Mouse (Mus musculus): ENCODE data around the gene Smcr8. TPM values are rescaled to one million over a fixed set of nuclear protein-coding genes. Genes with fewer than 3 reads are reported as not detected.
A peak's percentile ranks its signal among the peaks of the same experiment; 100 is the strongest.

Smcr8 gene
- total and polyA plus RNA-seq, 2 experiments from 2014 or later: 3.2 to 15.4 TPM

DNA sequence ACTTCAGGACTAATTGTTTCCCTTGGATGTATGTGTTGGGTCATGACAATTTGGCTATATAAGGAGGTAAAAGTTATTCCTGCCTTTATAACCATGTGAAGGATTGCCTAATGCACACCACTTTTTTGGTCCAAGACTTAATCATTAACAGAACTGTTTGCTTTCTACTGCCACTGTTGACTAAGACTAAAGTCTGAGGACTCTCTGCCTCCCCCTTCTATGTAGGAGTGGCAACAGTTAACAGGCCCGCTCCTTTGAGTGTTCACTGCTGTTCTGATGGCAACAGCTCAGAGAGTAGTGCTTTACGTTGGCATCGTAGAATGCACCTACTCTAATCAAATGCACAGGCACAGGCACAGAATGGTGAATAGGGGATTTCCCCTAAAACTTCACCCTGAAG is 47.9 kb downstream of the Smcr8 start:
- H3K4me1 ChIP-seq (ENCODE audit: insufficient read depth): no peaks in the 10 kb centered on the region
- DNase-seq (no peak), ATAC-seq (no peak)
- WGBS: 85% methylated on average over 3 of the region's 3 CpGs
- H3K9me3 ChIP-seq (ENCODE audit: low read length): no peaks in the 10 kb centered on the region
- no peak overlapping the region for H3K27ac ChIP-seq (ENCODE audit: low read depth, low read length)
- H3K9ac ChIP-seq: no peak overlapping the region
- TF ChIP-seq CTCF (IDR thresholded peaks at IDR 0.05; ENCODE audit: low read depth): no peak
- no peak overlapping the region for H3K4me2 ChIP-seq (ENCODE audit: low read depth)
- no peaks in the 10 kb centered on the region for H3K27me3 ChIP-seq (ENCODE audit: insufficient read depth, low read length)
- H3K36me3 ChIP-seq (ENCODE audit: insufficient read depth): no peaks in the 10 kb centered on the region
- no peak overlapping the region for H3K4me3 ChIP-seq (ENCODE audit: low read depth, low read length)

DNA sequence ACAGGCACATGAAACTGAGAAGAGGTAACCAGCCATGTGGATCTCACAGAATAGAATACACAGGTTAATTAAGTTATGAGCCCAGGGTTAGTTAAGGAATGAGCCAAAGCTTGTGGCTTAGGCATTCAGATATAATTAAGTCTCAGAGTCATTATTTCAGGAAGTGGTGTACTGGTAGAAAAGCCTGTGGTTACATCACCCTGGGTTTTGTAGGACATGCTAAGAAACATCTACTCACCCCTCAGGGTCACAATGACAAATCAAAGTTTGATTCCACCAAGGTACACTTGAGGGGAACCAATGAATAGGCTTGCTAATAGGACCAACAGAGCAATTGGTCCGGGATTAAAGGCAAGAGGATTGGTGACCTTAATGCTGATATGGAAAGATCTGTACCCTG is 49.4 kb downstream of the Smcr8 start:
- no peak overlapping the region for H3K4me2 ChIP-seq (ENCODE audit: low read depth)
- H3K9me3 ChIP-seq (ENCODE audit: low read length): no peaks in the 10 kb centered on the region
- H3K36me3 ChIP-seq (ENCODE audit: insufficient read depth): no peaks in the 10 kb centered on the region
- no peak overlapping the region for H3K4me3 ChIP-seq (ENCODE audit: low read depth, low read length)
- no peak for TF ChIP-seq CTCF (IDR thresholded peaks at IDR 0.05; ENCODE audit: low read depth)
- H3K9ac ChIP-seq: no peak overlapping the region
- no peak for ATAC-seq
- no peak overlapping the region for H3K27ac ChIP-seq (ENCODE audit: low read depth, low read length)
- no peaks in the 10 kb centered on the region for H3K27me3 ChIP-seq (ENCODE audit: insufficient read depth, low read length)
- H3K4me1 ChIP-seq (ENCODE audit: insufficient read depth): peaks cover 4% of the 10 kb centered on the region; the same call in 1 of the 2 replicates
- no peak for DNase-seq
- WGBS: 44% methylated on average over 1 of the region's 1 CpGs

DNA sequence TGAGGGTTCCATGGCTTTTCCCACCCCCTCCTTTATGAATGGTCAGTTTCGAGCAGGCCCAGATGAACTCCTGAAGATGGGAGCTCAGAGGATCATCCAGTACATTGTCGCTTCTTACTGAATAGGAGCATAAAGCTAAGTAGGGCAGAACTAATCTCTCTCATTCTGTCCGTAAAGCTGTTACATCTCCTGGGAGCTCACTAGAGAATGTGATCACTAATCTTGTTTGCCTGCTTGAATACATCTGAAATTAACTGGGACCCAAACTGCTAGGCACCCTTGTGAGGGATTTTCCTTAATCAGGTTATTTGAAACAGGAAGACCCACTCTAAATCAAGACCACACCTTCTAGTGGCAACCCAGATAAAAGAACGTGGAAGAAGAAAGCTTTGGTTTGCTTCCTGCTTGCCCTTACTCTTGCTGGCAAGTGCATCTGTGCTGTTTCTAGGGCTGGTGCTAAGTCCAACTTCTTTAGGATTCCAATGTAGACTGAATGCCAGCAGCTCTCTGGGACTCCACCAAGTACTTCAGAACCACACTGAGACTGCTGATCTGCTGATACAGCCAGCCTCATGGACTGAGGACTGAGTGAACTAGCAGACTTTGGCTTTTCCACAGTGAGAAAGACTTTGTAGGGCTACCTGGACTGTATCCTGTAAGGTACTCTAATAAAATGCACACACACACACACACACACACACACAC is 50.1 kb downstream of the Smcr8 start:
- Histone ChIP-seq H3K36me3 (ENCODE audit: insufficient read depth) (no peaks in the 10 kb centered on the region), H3K27ac (ENCODE audit: low read depth, low read length) (no peak overlapping the region), H3K4me3 (ENCODE audit: low read depth, low read length) (no peak overlapping the region), H3K27me3 (ENCODE audit: insufficient read depth, low read length) (no peaks in the 10 kb centered on the region), H3K9me3 (ENCODE audit: low read length) (no peaks in the 10 kb centered on the region), H3K9ac (no peak overlapping the region), H3K4me2 (ENCODE audit: low read depth) (no peak overlapping the region), H3K4me1 (ENCODE audit: insufficient read depth) (peaks cover 4% of the 10 kb centered on the region; the same call in 1 of the 2 replicates)
- no peak for TF ChIP-seq CTCF (IDR thresholded peaks at IDR 0.05; ENCODE audit: low read depth)
- 23% methylated on average over 4 of the region's 4 CpGs for WGBS
- DNase-seq: no peak
- no peak for ATAC-seq

GRCm38 (mm10) chr11:60828903-60829302 is 51.6 kb downstream of the Smcr8 start:
- WGBS: 46% methylated on average over 2 of the region's 2 CpGs
- no peaks in the 10 kb centered on the region for H3K27me3 ChIP-seq (ENCODE audit: insufficient read depth, low read length)
- no peak overlapping the region for H3K4me3 ChIP-seq (ENCODE audit: low read depth, low read length)
- no peaks in the 10 kb centered on the region for H3K36me3 ChIP-seq (ENCODE audit: insufficient read depth)
- no peak overlapping the region for H3K9ac ChIP-seq
- peaks cover 4% of the 10 kb centered on the region; the same call in 1 of the 2 replicates for H3K4me1 ChIP-seq (ENCODE audit: insufficient read depth)
- H3K9me3 ChIP-seq (ENCODE audit: low read length): no peaks in the 10 kb centered on the region
- TF ChIP-seq CTCF (IDR thresholded peaks at IDR 0.05; ENCODE audit: low read depth): peak; percentile 21; the same call in 1 of the 2 replicates
- no peak for ATAC-seq
- H3K27ac ChIP-seq (ENCODE audit: low read depth, low read length): no peak overlapping the region
- no peak overlapping the region for H3K4me2 ChIP-seq (ENCODE audit: low read depth)
- no peak for DNase-seq

DNA sequence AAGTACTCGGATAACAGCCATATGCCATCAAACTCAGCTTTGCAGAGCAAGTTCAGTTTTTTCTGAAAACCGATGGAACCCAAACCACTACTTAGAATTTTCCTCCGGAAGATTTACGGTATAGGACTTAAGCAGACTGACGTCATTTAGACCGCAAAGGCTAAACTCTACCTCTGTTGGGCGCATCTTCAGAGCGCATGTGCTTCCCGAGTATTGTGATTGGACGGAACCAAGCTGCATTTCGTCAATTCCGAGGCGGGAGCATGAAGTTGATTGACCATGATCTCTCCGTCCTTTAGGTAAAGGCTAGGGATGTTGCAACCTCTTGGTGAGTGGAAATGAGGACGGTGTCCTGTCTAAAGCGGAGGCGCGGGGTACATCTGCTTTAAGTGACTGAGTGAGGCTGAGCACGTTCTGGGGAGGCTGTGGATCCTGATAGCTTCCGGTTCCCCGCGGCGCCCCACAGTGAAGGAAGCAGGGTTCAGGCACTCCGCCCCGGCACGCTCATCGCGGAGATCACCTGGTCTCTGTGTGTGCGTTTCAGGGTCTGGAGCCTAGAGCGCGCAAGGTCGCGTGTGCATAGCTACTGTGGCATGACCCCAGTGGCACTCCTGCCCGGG is 53.2 kb downstream of the Smcr8 start, which contains the start of gene Dhrs7b:
TSS of gene Dhrs7b (plus strand) at position 199 of the 620 bp plus-strand sequence.
- H3K9ac ChIP-seq: peak within 1 kb of the TSS; percentile 70
- peak within 1 kb of the TSS; percentile 68 for H3K4me3 ChIP-seq (ENCODE audit: low read depth, low read length)
- DNase-seq (peak; percentile 95), ATAC-seq (peak; percentile 99)
- no peaks in the 10 kb centered on the region for H3K9me3 ChIP-seq (ENCODE audit: low read length)
- peaks cover 4% of the 10 kb centered on the region; the same call in 1 of the 2 replicates for H3K4me1 ChIP-seq (ENCODE audit: insufficient read depth)
- H3K27me3 ChIP-seq (ENCODE audit: insufficient read depth, low read length): no peaks in the 10 kb centered on the region
- no peaks in the 10 kb centered on the region for H3K36me3 ChIP-seq (ENCODE audit: insufficient read depth)
- under 1% methylated on average over 34 of the region's 34 CpGs for WGBS
- TF ChIP-seq CTCF (IDR thresholded peaks at IDR 0.05; ENCODE audit: low read depth): no peak
- H3K27ac ChIP-seq (ENCODE audit: low read depth, low read length): peak within 1 kb of the TSS; percentile 80
- peak within 1 kb of the TSS; percentile 71 for H3K4me2 ChIP-seq (ENCODE audit: low read depth)

- H3K27me3 ChIP-seq (ENCODE audit: insufficient read depth, low read length): no peaks in the 10 kb centered on the region
- DNase-seq (no peak), ATAC-seq (no peak)
- WGBS: 96% methylated on average over 6 of the region's 6 CpGs
- H3K4me2 ChIP-seq (ENCODE audit: low read depth): no peak overlapping the region
- H3K9me3 ChIP-seq (ENCODE audit: low read length): no peaks in the 10 kb centered on the region
- no peak overlapping the region for H3K4me3 ChIP-seq (ENCODE audit: low read depth, low read length)
- no peak overlapping the region for H3K27ac ChIP-seq (ENCODE audit: low read depth, low read length)
- H3K36me3 ChIP-seq (ENCODE audit: insufficient read depth): no peaks in the 10 kb centered on the region
- no peaks in the 10 kb centered on the region for H3K4me1 ChIP-seq (ENCODE audit: insufficient read depth)
- H3K9ac ChIP-seq: no peak overlapping the region
- no peak for TF ChIP-seq CTCF (IDR thresholded peaks at IDR 0.05; ENCODE audit: low read depth)
Measured at GRCm38 (mm10) chr11:60836897-60837296, 59.6 kb downstream of the Smcr8 start.

Small RNA genes lying within 50 kb of the gene (microRNA-seq; reads per million reads assigned to microRNA genes)
- 0.98 to 2.3 reads per million in 2 experiments for gene Mir5100

Other genes starting within 250 kb of the Smcr8 start
- gene Alkbh5, start 241.1 kb upstream of the Smcr8 start, total RNA-seq (2014; rRNA removed): 28.3 and 32.8 TPM in 2 replicates
- gene Alkbh5, start 241.1 kb upstream of the Smcr8 start, polyA plus RNA-seq (2015; fragmentation: Nextera tagmentation; extraction: Ambion mirVana): 14.2 and 21.8 TPM in 2 replicates
- 27.8 and 32.2 TPM in 2 replicates for gene Llgl1, start 77.8 kb upstream of the Smcr8 start, total RNA-seq (2014; rRNA removed)
- gene Llgl1, start 77.8 kb upstream of the Smcr8 start, polyA plus RNA-seq (2015; fragmentation: Nextera tagmentation; extraction: Ambion mirVana): 25.3 and 30.1 TPM in 2 replicates
- 80.7 and 104 TPM in 2 replicates for gene Flii, start 50.3 kb upstream of the Smcr8 start, total RNA-seq (2014; rRNA removed)
- gene Flii, start 50.3 kb upstream of the Smcr8 start, polyA plus RNA-seq (2015; fragmentation: Nextera tagmentation; extraction: Ambion mirVana): 31.7 and 37.4 TPM in 2 replicates
- gene Mief2, start 49.1 kb upstream of the Smcr8 start, total RNA-seq (2014; rRNA removed): 35.7 and 40.4 TPM in 2 replicates
- 25.4 and 26.5 TPM in 2 replicates for gene Mief2, start 49.1 kb upstream of the Smcr8 start, polyA plus RNA-seq (2015; fragmentation: Nextera tagmentation; extraction: Ambion mirVana)
- 9.2 and 11.5 TPM in 2 replicates for gene Top3a, start 159 bp upstream of the Smcr8 start, total RNA-seq (2014; rRNA removed)
- 2.8 and 3.9 TPM in 2 replicates for gene Top3a, start 159 bp upstream of the Smcr8 start, polyA plus RNA-seq (2015; fragmentation: Nextera tagmentation; extraction: Ambion mirVana)
- 6.0 and 6.4 TPM in 2 replicates for gene Shmt1, start 34.2 kb downstream of the Smcr8 start, total RNA-seq (2014; rRNA removed)
- 7.5 and 7.7 TPM in 2 replicates for gene Shmt1, start 34.2 kb downstream of the Smcr8 start, polyA plus RNA-seq (2015; fragmentation: Nextera tagmentation; extraction: Ambion mirVana)
- gene Dhrs7b, start 53.1 kb downstream of the Smcr8 start, total RNA-seq (2014; rRNA removed): 29.1 and 38.2 TPM in 2 replicates
- 30.9 and 34.6 TPM in 2 replicates for gene Dhrs7b, start 53.1 kb downstream of the Smcr8 start, polyA plus RNA-seq (2015; fragmentation: Nextera tagmentation; extraction: Ambion mirVana)
- 45.1 and 48.7 TPM in 2 replicates for gene Tmem11, start 101.7 kb downstream of the Smcr8 start, total RNA-seq (2014; rRNA removed)
- gene Tmem11, start 101.7 kb downstream of the Smcr8 start, polyA plus RNA-seq (2015; fragmentation: Nextera tagmentation; extraction: Ambion mirVana): 57.2 and 58.5 TPM in 2 replicates
- 19.2 and 29.7 TPM in 2 replicates for gene Natd1, start 137.2 kb downstream of the Smcr8 start, total RNA-seq (2014; rRNA removed)
- 17.2 and 18.1 TPM in 2 replicates for gene Natd1, start 137.2 kb downstream of the Smcr8 start, polyA plus RNA-seq (2015; fragmentation: Nextera tagmentation; extraction: Ambion mirVana)
- gene Map2k3, start 154.5 kb downstream of the Smcr8 start, total RNA-seq (2014; rRNA removed): 10.6 and 14.8 TPM in 2 replicates
- 17.6 and 20.5 TPM in 2 replicates for gene Map2k3, start 154.5 kb downstream of the Smcr8 start, polyA plus RNA-seq (2015; fragmentation: Nextera tagmentation; extraction: Ambion mirVana)
- 7.3 and 8.8 TPM in 2 replicates for gene Kcnj12, start 245.0 kb downstream of the Smcr8 start, total RNA-seq (2014; rRNA removed)
- gene Kcnj12, start 245.0 kb downstream of the Smcr8 start, polyA plus RNA-seq (2015; fragmentation: Nextera tagmentation; extraction: Ambion mirVana): 1.7 and 3.1 TPM in 2 replicates